ENCODE assay signal across 8 mouse cellular contexts in the genomic region with DNA sequence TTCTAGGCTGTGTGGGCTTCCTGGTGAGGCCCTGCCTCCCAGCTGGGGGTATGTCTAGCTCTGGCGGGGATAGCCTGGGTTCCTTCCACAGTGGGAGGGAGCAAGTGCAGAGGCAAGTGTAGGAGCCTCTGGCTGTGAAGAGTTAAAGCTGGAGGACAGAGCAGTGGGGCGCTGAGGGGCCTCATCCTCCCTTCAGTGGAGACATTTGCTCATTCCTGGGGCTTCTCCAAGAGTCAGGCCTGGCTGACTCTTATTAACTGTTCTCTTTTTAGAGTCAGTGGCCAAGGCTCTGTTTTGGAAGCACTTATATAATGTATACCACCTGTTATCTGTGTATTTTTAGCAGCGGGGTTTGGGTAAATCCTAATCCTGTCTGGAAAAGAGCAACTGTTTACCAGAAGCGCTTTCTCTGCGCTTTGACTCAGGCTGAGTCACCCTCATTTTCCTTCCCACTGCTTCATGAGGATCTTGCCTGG. TPM values are rescaled to one million over a fixed set of nuclear protein-coding genes. Genes with fewer than 3 reads are reported as not detected.
DNase-seq lines count a peak whose midpoint lies in the region; ATAC-seq and TF ChIP-seq lines count a peak whose summit lies in the region.

No protein-coding gene starts in this region.

- no peak for ATAC-seq in hindbrain, postnatal 0 days
- no peak for ATAC-seq in hindbrain, embryonic 16.5 days
- ATAC-seq in heart, embryonic 12.5 days (ENCODE audit: insufficient number of reproducible peaks, low FRiP score) = no peak; the same call in 1 of the 2 replicates

- peaks cover 13% of the 10 kb centered on the region for H3K4me1 ChIP-seq in hindbrain, postnatal 0 days (ENCODE audit: insufficient read depth, low read length)
- H3K4me1 ChIP-seq in hindbrain, embryonic 16.5 days (ENCODE audit: control insufficient read depth, insufficient read depth, low read depth, low read length) = peaks cover 8% of the 10 kb centered on the region; the same call in 1 of the 2 replicates
- H3K4me1 ChIP-seq in heart, embryonic 12.5 days (replicated peaks) = peaks cover 39% of the 10 kb centered on the region

- H3K4me3 ChIP-seq in hindbrain, postnatal 0 days (ENCODE audit: low read length) = no peak overlapping the region
- no peak overlapping the region for H3K4me3 ChIP-seq in hindbrain, embryonic 16.5 days (ENCODE audit: low read length)
- H3K4me3 ChIP-seq in heart, embryonic 12.5 days = no peak overlapping the region

- no peak overlapping the region for H3K4me2 ChIP-seq in hindbrain, postnatal 0 days (ENCODE audit: low read depth, low read length)
- no peak overlapping the region for H3K4me2 ChIP-seq in hindbrain, embryonic 16.5 days (ENCODE audit: low read length)
- H3K4me2 ChIP-seq in heart, embryonic 12.5 days = 0 out of 2 replicates have a peak overlapping the region, but pooled peaks have one; percentile 18

- H3K9me3 ChIP-seq in hindbrain, postnatal 0 days (ENCODE audit: low read length) = no peaks in the 10 kb centered on the region
- H3K9me3 ChIP-seq in hindbrain, embryonic 16.5 days (ENCODE audit: control insufficient read depth, low read length) = no peaks in the 10 kb centered on the region
- H3K9me3 ChIP-seq in heart, embryonic 12.5 days (replicated peaks) = no peaks in the 10 kb centered on the region

- 0 out of 2 replicates have a peak overlapping the region, but pooled peaks have one; percentile 3 for H3K9ac ChIP-seq in hindbrain, postnatal 0 days (replicated peaks; ENCODE audit: low read length)
- no peak overlapping the region for H3K9ac ChIP-seq in hindbrain, embryonic 16.5 days (ENCODE audit: low read depth, low read length)
- peak overlapping the region; percentile 57 for H3K9ac ChIP-seq in heart, embryonic 12.5 days

- no peaks in the 10 kb centered on the region for H3K27me3 ChIP-seq in hindbrain, postnatal 0 days (ENCODE audit: insufficient read depth, low read length)
- H3K27me3 ChIP-seq in hindbrain, embryonic 16.5 days (replicated peaks; ENCODE audit: control insufficient read depth, insufficient read depth, low read length) = no peaks in the 10 kb centered on the region
- H3K27me3 ChIP-seq in heart, embryonic 12.5 days (replicated peaks) = no peaks in the 10 kb centered on the region

- WGBS in hindbrain, postnatal 0 days = 37% methylated on average over 5 of the region's 5 CpGs
- 44% methylated on average over 5 of the region's 5 CpGs for WGBS in hindbrain, embryonic 16.5 days
- 21% methylated on average over 5 of the region's 5 CpGs for WGBS in heart, embryonic 12.5 days

- H3K27ac ChIP-seq in hindbrain, postnatal 0 days = peak overlapping the region; percentile 41; the same call in 1 of the 2 replicates
- H3K27ac ChIP-seq in hindbrain, embryonic 16.5 days (ENCODE audit: low read depth, low read length) = no peak overlapping the region
- H3K27ac ChIP-seq in heart, embryonic 12.5 days (ENCODE audit: poor library complexity, severe bottlenecking) = peak overlapping the region; percentile 85

- no peak for DNase-seq in hindbrain, postnatal 0 days (ENCODE audit: low spot score)
- DNase-seq in right cerebral cortex, adult 2 months (ENCODE audit: low spot score in 2 of 2) = peak; percentile 48 to 52
- no peak for DNase-seq in right cerebral cortex, postnatal 4 days
- DNase-seq in right cerebral cortex, postnatal 14 days = peak; percentile 19
- DNase-seq in ovary, postnatal 36 days (ENCODE audit: low spot score) = no peak
- no peak for DNase-seq in retina, postnatal 1 day

- no peaks in the 10 kb centered on the region for H3K36me3 ChIP-seq in hindbrain, postnatal 0 days (ENCODE audit: insufficient read depth, low read length)
- H3K36me3 ChIP-seq in hindbrain, embryonic 16.5 days (ENCODE audit: control insufficient read depth, insufficient read depth, low read length) = no peaks in the 10 kb centered on the region
- H3K36me3 ChIP-seq in heart, embryonic 12.5 days = no peaks in the 10 kb centered on the region

- no peak for TF ChIP-seq CTCF in hindbrain, postnatal 0 days (IDR thresholded peaks at IDR 0.05; ENCODE audit: low read depth)

RNA-seq across cellular contexts. Expression of gene Pkig, which starts 17.0 kb away (rescaled TPM):
- 70.8 and 95.2 TPM in 2 replicates for total RNA-seq in hindbrain, postnatal 0 days (2014; rRNA removed)
- 136 and 141 TPM in 2 replicates for polyA plus RNA-seq in hindbrain, postnatal 0 days (2015; fragmentation: Nextera tagmentation; extraction: Ambion mirVana)
- 126 and 127 TPM in 2 replicates for polyA plus RNA-seq in hindbrain, embryonic 16.5 days (2015; fragmentation: Nextera tagmentation; extraction: Ambion mirVana)
- polyA plus RNA-seq in heart, embryonic 12.5 days (2016; fragmentation: Nextera tagmentation; extraction: Ambion mirVana) = 233 and 241 TPM in 2 replicates

RNA-seq across cellular contexts. Expression of gene Serinc3, which starts 30.3 kb away (rescaled TPM):
- 82.6 and 97.4 TPM in 2 replicates for total RNA-seq in hindbrain, postnatal 0 days (2014; rRNA removed)
- 35.9 and 36.5 TPM in 2 replicates for polyA plus RNA-seq in hindbrain, postnatal 0 days (2015; fragmentation: Nextera tagmentation; extraction: Ambion mirVana)
- 38.6 and 41.2 TPM in 2 replicates for polyA plus RNA-seq in hindbrain, embryonic 16.5 days (2015; fragmentation: Nextera tagmentation; extraction: Ambion mirVana)
- polyA plus RNA-seq in heart, embryonic 12.5 days (2016; fragmentation: Nextera tagmentation; extraction: Ambion mirVana) = 67.7 and 76.7 TPM in 2 replicates

Comparison
In these comparisons a context has a peak if more than half of its experiments do, and no peak if none do; other contexts are left out.
1. DNase-seq: peak in right cerebral cortex, adult 2 months (2 of 2) and right cerebral cortex, postnatal 14 days (single experiment); none in hindbrain, postnatal 0 days (single experiment), right cerebral cortex, postnatal 4 days (single experiment), ovary, postnatal 36 days (single experiment) and retina, postnatal 1 day (single experiment).